Mouse (Mus musculus) olfactory bulb, adult 2 months (tissue): ENCODE measurements around the gene Thsd1. TPM values are rescaled to one million over a fixed set of nuclear protein-coding genes. Genes with fewer than 3 reads are reported as not detected.

ENCODE experiments used
- H3K27ac ChIP-seq: fragments of 200-500 bp; 2 replicates; pipeline ENCODE4 v1.5.1; 2012; ENCODE audit warnings: low read depth, low read length; ENCODE audit not compliant: insufficient read depth
- H3K4me1 ChIP-seq: fragments of 200-500 bp; 2 replicates; pipeline ENCODE4 v1.6.1; 2012; ENCODE audit warnings: low read length; ENCODE audit not compliant: control insufficient read depth, insufficient read depth
- H3K4me3 ChIP-seq: fragments of 200-500 bp; 2 replicates; pipeline ENCODE4 v1.5.1; 2012; ENCODE audit warnings: mild to moderate bottlenecking, low read depth, low read length, moderate library complexity; ENCODE audit not compliant: insufficient read depth
- CTCF ChIP-seq: fragments of 200-500 bp; IDR thresholded peaks from 2 replicates; pipeline ENCODE4 v1.5.1; 2012; ENCODE audit warnings: low read depth, mild to moderate bottlenecking, low read length, moderate library complexity; ENCODE audit not compliant: insufficient read depth
- POLR2A ChIP-seq: fragments of 200-500 bp; IDR thresholded peaks from 2 replicates; pipeline ENCODE4 v1.6.1; 2012; ENCODE audit warnings: mild to moderate bottlenecking, low read depth, low read length, moderate library complexity; ENCODE audit not compliant: insufficient read depth
- WGBS: fragments of 180-500 bp; shearing (Covaris S2); methylation state at CpG from one replicate; pipeline ENCODE4 v1.1.7; 2018; 5-methylcytosine and 5-hydroxymethylcytosine counted together
- polyA plus RNA-seq: library from polyadenylated mRNA; stranded (reverse); fragments of >200 nt; gene quantifications from 2 replicates; pipeline ENCODE4 v1.2.4, GENCODE M21; 2012; ENCODE audit warnings: low replicate concordance; ENCODE audit not compliant: missing spikeins, insufficient read depth, insufficient read length

Thsd1 gene
- polyA plus RNA-seq, 1 experiment, result not detected

GRCm38 (mm10) chr8:22209012-22209411 lies 18.1 kb upstream of the Thsd1 start:
- WGBS, result 54% methylated on average over 5 of the region's 5 CpGs
- no peak overlapping the region for H3K27ac ChIP-seq
- no peaks in the 10 kb centered on the region for H3K4me1 ChIP-seq
- TF ChIP-seq CTCF (no peak), POLR2A (no peak)
- H3K4me3 ChIP-seq, result no peak overlapping the region

GRCm38 (mm10) chr8:22214826-22215225 lies 12.3 kb upstream of the Thsd1 start:
- TF ChIP-seq POLR2A (no peak), CTCF (no peak)
- Histone ChIP-seq H3K4me1 (no peaks in the 10 kb centered on the region), H3K27ac (no peak overlapping the region), H3K4me3 (no peak overlapping the region)
- WGBS, result 97% methylated on average over 10 of the region's 10 CpGs

GRCm38 (mm10) chr8:22226361-22226760 lies 752 bp upstream of the Thsd1 start:
- Histone ChIP-seq H3K27ac (no peak overlapping the region), H3K4me3 (no peak overlapping the region), H3K4me1 (peaks cover 8% of the 10 kb centered on the region)
- WGBS, result 48% methylated on average over 8 of the region's 8 CpGs
- TF ChIP-seq CTCF (no peak), POLR2A (no peak)

GRCm38 (mm10) chr8:22228621-22229020 lies 1.5 kb downstream of the Thsd1 start:
- no peak overlapping the region for H3K27ac ChIP-seq
- no peak overlapping the region for H3K4me3 ChIP-seq
- WGBS, result 39% methylated on average over 7 of the region's 7 CpGs

DNA sequence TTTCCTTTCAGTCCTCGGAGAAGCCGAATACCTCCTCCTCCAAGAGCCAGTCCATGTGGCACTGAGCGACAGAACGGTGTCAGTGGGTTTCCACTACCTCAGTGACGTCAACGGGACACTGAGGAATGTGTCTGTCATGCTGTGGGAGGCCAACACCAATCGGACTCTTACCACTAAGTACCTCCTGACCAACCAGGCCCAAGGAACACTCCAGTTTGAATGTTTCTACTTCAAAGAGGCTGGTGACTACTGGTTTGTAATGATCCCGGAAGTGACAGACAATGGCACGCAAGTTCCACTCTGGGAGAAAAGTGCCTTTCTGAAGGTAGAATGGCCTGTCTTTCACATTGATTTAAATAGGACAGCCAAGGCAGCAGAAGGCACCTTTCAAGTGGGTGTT lies 15.9 kb downstream of the Thsd1 start:
- 86% methylated on average over 9 of the region's 9 CpGs for whole genome bisulfite sequencing
- TF ChIP-seq CTCF (no peak), POLR2A (no peak)
- H3K4me1 ChIP-seq, result no peaks in the 10 kb centered on the region
- no peak overlapping the region for H3K4me3 ChIP-seq
- H3K27ac ChIP-seq, result no peak overlapping the region

More at GRCm38 (mm10) chr8:22228621-22229020, 1.5 kb downstream of the Thsd1 start:
- TF ChIP-seq POLR2A (no peak), CTCF (no peak)
- H3K4me1 ChIP-seq, result peaks cover 8% of the 10 kb centered on the region

GRCm38 (mm10) chr8:22245663-22246062 lies 18.6 kb downstream of the Thsd1 start:
- no peaks in the 10 kb centered on the region for H3K4me1 ChIP-seq
- no peak overlapping the region for H3K4me3 ChIP-seq
- 74% methylated on average over 1 of the region's 1 CpGs for WGBS
- no peak overlapping the region for H3K27ac ChIP-seq
- no peak for TF ChIP-seq CTCF
- TF ChIP-seq POLR2A, result no peak

- Histone ChIP-seq H3K4me3 (no peak overlapping the region), H3K4me1 (no peaks in the 10 kb centered on the region), H3K27ac (no peak overlapping the region)
- WGBS, result 37% methylated on average over 12 of the region's 12 CpGs
- no peak for TF ChIP-seq POLR2A
- TF ChIP-seq CTCF, result no peak
Observed at GRCm38 (mm10) chr8:22247956-22248355, 20.8 kb downstream of the Thsd1 start.

- Histone ChIP-seq H3K4me3 (no peak overlapping the region), H3K4me1 (no peaks in the 10 kb centered on the region), H3K27ac (no peak overlapping the region)
- TF ChIP-seq CTCF (no peak), POLR2A (no peak)
- WGBS, result 71% methylated on average over 9 of the region's 9 CpGs
Observed at GRCm38 (mm10) chr8:22249080-22249479, 22.0 kb downstream of the Thsd1 start.

DNA sequence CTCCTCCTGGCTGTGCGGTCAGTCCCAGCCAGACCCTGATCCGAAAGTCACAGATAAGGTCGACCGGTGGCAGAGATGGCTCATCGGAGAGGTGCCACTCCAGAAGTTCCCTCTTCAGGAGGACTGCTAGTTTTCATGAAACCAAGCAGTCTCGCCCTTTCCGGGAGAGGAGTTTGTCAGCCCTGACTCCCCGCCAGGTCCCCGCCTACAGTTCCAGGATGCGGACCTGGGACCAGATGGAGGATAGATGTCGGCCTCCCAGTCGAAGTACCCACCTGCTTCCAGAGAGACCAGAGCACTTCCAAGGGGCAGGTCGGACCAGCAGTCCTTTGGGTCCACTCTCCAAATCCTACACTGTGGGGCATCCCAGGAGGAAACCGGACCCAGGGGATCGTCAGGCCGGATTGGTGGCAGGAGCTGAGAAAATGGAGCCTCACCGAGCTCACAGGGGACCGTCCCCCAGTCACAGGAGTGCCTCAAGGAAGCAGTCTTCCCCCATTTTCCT lies 31.9 kb downstream of the Thsd1 start:
- Histone ChIP-seq H3K27ac (no peak overlapping the region), H3K4me1 (no peaks in the 10 kb centered on the region), H3K4me3 (no peak overlapping the region)
- no peak for TF ChIP-seq POLR2A
- TF ChIP-seq CTCF, result no peak
- 94% methylated on average over 18 of the region's 18 CpGs for WGBS

- no peaks in the 10 kb centered on the region for H3K4me1 ChIP-seq
- TF ChIP-seq POLR2A (no peak), CTCF (no peak)
- 81% methylated on average over 12 of the region's 12 CpGs for WGBS
- H3K4me3 ChIP-seq, result no peak overlapping the region
- no peak overlapping the region for H3K27ac ChIP-seq
Observed at GRCm38 (mm10) chr8:22259531-22259930, 32.4 kb downstream of the Thsd1 start.
